Mouse (Mus musculus) lung, embryonic 14.5 days (tissue): ENCODE data around the gene Fxyd2. TPM values are rescaled to one million over a fixed set of nuclear protein-coding genes. Genes with fewer than 3 reads are reported as not detected.

ENCODE experiments used
- ATAC-seq: fragments of 200-750 bp; cut with Nextera tagmentation; 2 replicates; pipeline ENCODE4 v1.8.0; 2017; ENCODE audit warnings: mild to moderate bottlenecking, moderate TSS enrichment, moderate library complexity; ENCODE audit not compliant: insufficient read depth
- DNase-seq: peaks from one replicate; pipeline ENCODE4 v3.0.0-alpha.2; 2015
- H3K27ac ChIP-seq: fragments of 300-500 bp; sonication (generic); 2 replicates; pipeline ENCODE4 v1.5.1; 2014; ENCODE audit warnings: low read depth, mild to moderate bottlenecking, moderate library complexity
- H3K27me3 ChIP-seq: fragments of 300-500 bp; sonication (generic); 2 replicates; pipeline ENCODE4 v1.6.1; 2014; ENCODE audit warnings: low read length, control low read depth; ENCODE audit not compliant: insufficient read depth
- H3K36me3 ChIP-seq: fragments of 300-500 bp; sonication (generic); 2 replicates; pipeline ENCODE4 v1.6.1; 2014; ENCODE audit warnings: control low read depth; ENCODE audit not compliant: insufficient read depth
- H3K4me1 ChIP-seq: fragments of 300-500 bp; sonication (generic); 2 replicates; pipeline ENCODE4 v1.6.1; 2014; ENCODE audit warnings: antibody characterized with exemption, control low read depth; ENCODE audit not compliant: insufficient read depth
- H3K4me2 ChIP-seq: fragments of 300-500 bp; sonication (generic); 2 replicates; pipeline ENCODE4 v1.6.1; 2014; ENCODE audit warnings: mild to moderate bottlenecking
- H3K4me3 ChIP-seq: fragments of 300-500 bp; sonication (generic); 2 replicates; pipeline ENCODE4 v1.5.1; 2014; ENCODE audit warnings: low read depth, low read length
- H3K9ac ChIP-seq: fragments of 300-500 bp; sonication (generic); 2 replicates; pipeline ENCODE4 v1.6.1; 2014
- H3K9me3 ChIP-seq: fragments of 300-500 bp; sonication (generic); 2 replicates; pipeline ENCODE4 v1.6.1; 2016; ENCODE audit warnings: low read depth, low read length, control low read depth
- CTCF ChIP-seq: IDR thresholded peaks from 2 replicates; pipeline ENCODE4 v1.5.1; 2016; ENCODE audit warnings: antibody characterized with exemption, low read depth
- WGBS: fragments of 180-500 bp; shearing (Covaris S2); extraction: QIAGEN DNeasy Blood & Tissue Kit; methylation state at CpG from one replicate; pipeline ENCODE4 v1.1.7; 2014; 5-methylcytosine and 5-hydroxymethylcytosine counted together
- polyA plus RNA-seq: library from polyadenylated mRNA; unstranded; fragments of >200 nt; fragmentation: Nextera tagmentation; extraction: Ambion mirVana; gene quantifications from 2 replicates; pipeline ENCODE4 v1.2.1, GENCODE M21; 2014

Fxyd2 gene
- polyA plus RNA-seq, 1 experiment from 2014 or later = 1.5 TPM

DNA sequence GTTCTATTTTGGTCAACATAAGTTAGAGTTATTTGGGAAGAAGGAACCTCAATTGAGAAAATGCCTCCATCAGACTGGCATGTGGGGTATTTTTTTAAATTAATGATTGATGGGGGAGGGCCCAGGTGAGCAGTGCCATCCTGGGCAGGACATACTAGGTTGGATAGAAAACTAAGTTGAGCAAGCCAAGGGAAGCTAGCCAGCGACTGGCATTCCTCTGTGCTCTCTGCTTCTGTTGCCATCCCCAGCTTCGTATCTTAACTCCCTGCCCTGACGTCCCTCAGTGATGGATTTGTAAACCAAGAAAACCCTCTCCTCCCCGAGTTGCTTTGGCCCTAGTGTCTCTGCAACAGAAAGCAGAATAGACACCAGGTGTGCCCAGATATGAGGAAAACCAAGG, 39.6 kb downstream of the Fxyd2 start:
- WGBS = 42% methylated on average over 4 of the region's 4 CpGs
- Histone ChIP-seq H3K9ac (no peak overlapping the region), H3K36me3 (no peaks in the 10 kb centered on the region), H3K4me3 (no peak overlapping the region), H3K9me3 (no peaks in the 10 kb centered on the region), H3K4me2 (no peak overlapping the region), H3K4me1 (no peaks in the 10 kb centered on the region), H3K27ac (no peak overlapping the region), H3K27me3 (no peaks in the 10 kb centered on the region)
- no peak for TF ChIP-seq CTCF
- DNase-seq (no peak), ATAC-seq (no peak)

DNA sequence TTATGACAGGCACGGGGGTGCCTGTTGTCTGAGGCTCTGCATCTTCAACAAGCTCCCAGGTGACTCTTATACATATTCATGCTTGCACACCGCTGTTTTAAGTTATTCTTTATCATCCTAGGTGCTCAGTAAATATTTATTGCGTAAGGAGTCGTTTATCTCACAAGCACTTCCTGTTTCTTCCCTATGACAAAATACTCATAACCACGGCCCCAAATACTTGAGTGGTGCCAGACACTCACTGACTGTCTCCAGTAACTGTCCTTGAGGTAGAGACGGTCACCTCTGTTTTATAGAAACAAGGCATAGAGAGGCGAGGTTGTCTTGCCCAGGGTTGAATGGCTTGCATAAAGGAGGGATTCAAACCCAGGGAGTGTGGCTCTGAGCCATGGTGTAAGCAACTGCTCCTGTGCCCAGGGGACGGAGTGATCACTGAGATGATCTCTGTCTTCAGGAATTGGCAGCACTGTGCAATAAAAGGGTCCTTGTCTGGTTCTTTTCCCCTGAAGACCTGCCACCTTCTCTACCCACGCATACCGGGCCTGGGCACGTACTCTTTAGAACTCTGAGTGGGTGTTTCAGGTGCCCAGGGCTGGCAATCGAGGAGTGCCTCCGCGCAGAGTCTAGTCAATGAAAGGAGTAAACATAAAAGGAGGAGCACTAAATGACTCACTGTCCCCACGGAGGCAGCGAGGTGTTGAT, 40.8 kb downstream of the Fxyd2 start:
- H3K4me1 ChIP-seq = no peaks in the 10 kb centered on the region
- WGBS = 60% methylated on average over 16 of the region's 16 CpGs
- no peak overlapping the region for H3K4me2 ChIP-seq
- H3K27me3 ChIP-seq = no peaks in the 10 kb centered on the region
- H3K4me3 ChIP-seq = no peak overlapping the region
- H3K9ac ChIP-seq = no peak overlapping the region
- no peak for ATAC-seq
- H3K9me3 ChIP-seq = no peaks in the 10 kb centered on the region
- no peak for DNase-seq
- no peak overlapping the region for H3K27ac ChIP-seq
- no peak for TF ChIP-seq CTCF
- no peaks in the 10 kb centered on the region for H3K36me3 ChIP-seq

DNA sequence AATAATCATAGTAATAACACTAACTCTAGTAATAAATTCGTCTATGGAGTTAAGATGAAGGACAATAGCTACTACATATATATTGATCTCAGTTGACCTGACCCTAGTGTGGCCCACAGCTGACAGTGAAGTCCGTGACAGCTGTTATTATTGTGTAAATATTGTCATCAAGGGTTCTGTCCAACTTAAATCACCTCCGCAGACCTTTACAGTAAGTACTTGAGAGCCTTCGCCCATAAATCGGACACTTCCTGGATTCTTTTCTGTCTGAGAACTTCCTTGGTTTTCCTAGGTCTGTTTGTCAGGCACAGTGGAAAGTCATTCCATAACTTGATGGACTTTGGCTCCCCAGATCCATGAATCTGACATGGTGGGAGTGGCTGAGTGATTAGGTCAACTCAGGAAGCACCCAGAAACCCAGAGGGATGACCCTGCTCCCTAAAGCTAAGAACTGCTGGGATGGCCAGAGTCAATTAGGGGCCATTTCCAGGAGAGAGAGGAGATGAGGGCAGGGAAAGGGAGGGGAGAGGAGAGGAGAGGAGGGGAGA, 44.9 kb downstream of the Fxyd2 start:
- H3K27ac ChIP-seq = no peak overlapping the region
- H3K27me3 ChIP-seq = no peaks in the 10 kb centered on the region
- no peak overlapping the region for H3K4me3 ChIP-seq
- no peaks in the 10 kb centered on the region for H3K36me3 ChIP-seq
- no peak overlapping the region for H3K9ac ChIP-seq
- no peak for DNase-seq
- H3K4me2 ChIP-seq = no peak overlapping the region
- WGBS = 61% methylated on average over 5 of the region's 5 CpGs
- no peaks in the 10 kb centered on the region for H3K9me3 ChIP-seq
- TF ChIP-seq CTCF = no peak
- no peaks in the 10 kb centered on the region for H3K4me1 ChIP-seq
- ATAC-seq = no peak

DNA sequence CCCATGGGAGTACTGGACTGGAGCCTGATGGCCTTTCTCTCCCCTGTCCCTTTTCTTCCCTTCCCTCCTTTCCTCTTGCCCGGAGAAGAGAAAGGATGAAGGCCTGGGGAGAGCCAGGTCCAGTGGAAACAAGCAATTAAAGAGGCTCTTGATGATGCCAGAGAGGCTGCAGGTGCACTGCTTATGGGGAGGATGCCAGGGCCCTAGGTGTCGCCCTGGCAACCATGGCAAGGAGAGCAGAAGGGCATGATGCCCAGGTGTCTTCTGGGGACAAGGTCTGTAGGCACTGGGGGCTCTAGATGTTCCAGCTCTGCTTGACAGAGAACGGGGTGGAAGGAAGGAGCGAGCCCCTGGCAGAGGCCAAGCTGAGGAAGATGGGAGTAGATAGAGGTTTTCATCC, 50.2 kb downstream of the Fxyd2 start:
- no peaks in the 10 kb centered on the region for H3K27me3 ChIP-seq
- no peak for TF ChIP-seq CTCF
- H3K27ac ChIP-seq = no peak overlapping the region
- H3K36me3 ChIP-seq = no peaks in the 10 kb centered on the region
- H3K9me3 ChIP-seq = no peaks in the 10 kb centered on the region
- H3K4me1 ChIP-seq = no peaks in the 10 kb centered on the region
- H3K9ac ChIP-seq = no peak overlapping the region
- WGBS = 81% methylated on average over 4 of the region's 4 CpGs
- ATAC-seq (no peak), DNase-seq (no peak)
- H3K4me2 ChIP-seq = no peak overlapping the region
- no peak overlapping the region for H3K4me3 ChIP-seq

DNA sequence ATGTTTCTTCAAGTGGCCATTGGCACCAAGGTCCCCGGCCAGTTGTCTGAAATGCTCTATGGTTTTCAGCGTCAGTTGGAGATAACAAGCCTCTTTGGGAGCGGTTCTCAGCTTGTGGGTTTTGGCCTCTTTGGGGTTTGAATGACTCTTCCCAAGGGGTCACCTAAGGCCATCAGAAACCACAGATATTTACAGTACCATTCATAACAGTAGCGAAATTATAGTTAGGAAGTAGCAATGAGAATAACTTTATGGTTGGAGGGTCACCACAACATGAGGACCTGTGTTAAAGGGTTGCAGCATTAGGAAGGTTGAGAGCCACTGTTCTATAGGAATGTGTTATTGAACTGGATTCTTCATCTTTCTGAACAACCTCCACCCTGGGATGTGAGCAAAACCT, 51.9 kb downstream of the Fxyd2 start:
- H3K9me3 ChIP-seq = no peaks in the 10 kb centered on the region
- no peak overlapping the region for H3K9ac ChIP-seq
- no peak overlapping the region for H3K27ac ChIP-seq
- H3K4me3 ChIP-seq = no peak overlapping the region
- no peaks in the 10 kb centered on the region for H3K27me3 ChIP-seq
- no peaks in the 10 kb centered on the region for H3K4me1 ChIP-seq
- ATAC-seq = no peak
- DNase-seq = no peak
- TF ChIP-seq CTCF = no peak
- H3K4me2 ChIP-seq = no peak overlapping the region
- no peaks in the 10 kb centered on the region for H3K36me3 ChIP-seq
- 88% methylated on average over 4 of the region's 4 CpGs for WGBS

DNA sequence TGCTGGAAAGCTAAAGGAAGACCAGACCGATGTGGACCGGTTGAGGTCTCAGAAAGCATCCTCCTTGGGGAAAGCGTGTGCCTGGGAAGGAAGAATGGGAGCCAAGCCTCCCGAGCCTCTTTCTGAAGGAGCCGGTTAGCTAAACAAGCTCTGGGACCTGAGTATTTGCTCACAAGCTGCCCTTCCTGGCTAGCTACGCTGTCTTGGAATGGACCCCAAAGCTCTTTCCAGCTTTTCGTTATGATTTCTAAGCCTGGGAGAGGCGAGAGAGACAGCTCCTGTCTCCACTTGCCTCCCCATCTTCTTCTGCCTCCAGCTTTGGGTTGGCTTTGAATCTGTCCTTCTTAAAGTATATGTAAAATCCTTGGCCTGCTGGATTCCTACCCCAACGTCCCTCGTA, 54.6 kb downstream of the Fxyd2 start:
- no peak overlapping the region for H3K4me3 ChIP-seq

DNA sequence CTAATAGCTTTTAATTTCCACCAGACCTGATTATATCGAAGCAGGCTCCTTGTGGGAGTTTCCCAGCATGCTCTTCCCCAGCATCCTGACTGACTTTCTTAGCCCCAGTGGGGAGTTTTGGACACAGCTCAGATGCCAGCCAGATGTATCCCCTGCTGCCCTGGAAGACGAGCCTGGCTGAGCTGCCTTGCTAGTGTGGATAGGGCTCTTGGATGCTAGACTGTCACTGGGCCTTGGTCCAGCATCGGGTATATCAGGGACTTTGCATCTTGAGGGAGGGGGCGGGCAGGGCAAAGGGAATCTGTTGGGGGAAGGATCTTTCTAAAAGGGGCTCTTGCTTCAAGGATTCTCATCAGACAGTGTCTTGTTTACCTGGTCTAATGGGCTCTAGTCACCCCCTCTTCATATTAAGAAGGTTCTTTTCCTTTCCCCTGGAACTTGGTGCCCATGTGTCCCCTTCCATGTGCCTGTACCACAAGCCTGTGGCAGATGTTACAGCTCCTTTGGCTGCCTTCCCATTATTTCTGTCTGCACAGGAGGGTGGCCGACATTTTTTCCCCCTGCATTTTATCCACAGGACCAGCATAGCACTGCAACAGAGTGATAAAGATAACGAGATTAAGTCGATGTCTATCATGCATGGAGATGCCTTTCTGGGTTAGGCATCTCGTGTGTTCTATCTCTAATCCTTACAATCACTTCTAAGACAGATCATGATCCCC, 55.6 kb downstream of the Fxyd2 start:
- Histone ChIP-seq H3K4me3 (no peak overlapping the region), H3K27ac (no peak overlapping the region), H3K4me1 (no peaks in the 10 kb centered on the region), H3K4me2 (no peak overlapping the region), H3K36me3 (no peaks in the 10 kb centered on the region), H3K9ac (no peak overlapping the region), H3K9me3 (no peaks in the 10 kb centered on the region), H3K27me3 (no peaks in the 10 kb centered on the region)
- no peak for ATAC-seq
- TF ChIP-seq CTCF = no peak
- 59% methylated on average over 8 of the region's 8 CpGs for WGBS
- DNase-seq = no peak

More for the DNA sequence above, 54.6 kb downstream of the Fxyd2 start:
- Histone ChIP-seq H3K9me3 (no peaks in the 10 kb centered on the region), H3K4me2 (no peak overlapping the region), H3K27me3 (no peaks in the 10 kb centered on the region), H3K36me3 (no peaks in the 10 kb centered on the region), H3K9ac (no peak overlapping the region), H3K4me1 (no peaks in the 10 kb centered on the region), H3K27ac (no peak overlapping the region)
- no peak for DNase-seq
- no peak for TF ChIP-seq CTCF
- ATAC-seq = no peak
- 64% methylated on average over 10 of the region's 10 CpGs for WGBS
